Mouse (Mus musculus) hindbrain, postnatal 0 days (tissue): ENCODE results near the gene Hoxb3. TPM values are rescaled to one million over a fixed set of nuclear protein-coding genes. Genes with fewer than 3 reads are reported as not detected.

Source experiments
- ATAC-seq: fragments of 200-750 bp; cut with Nextera tagmentation; 2 replicates; pipeline ENCODE4 v1.8.0; 2017; ENCODE audit warnings: mild to moderate bottlenecking, moderate TSS enrichment, moderate library complexity
- DNase-seq: peaks from one replicate; pipeline ENCODE4 v3.0.0-alpha.2; 2015; ENCODE audit warnings: low spot score
- H3K27ac ChIP-seq: fragments of 300-500 bp; sonication (generic); 2 replicates; pipeline ENCODE4 v1.5.1; 2014; ENCODE audit warnings: mild to moderate bottlenecking
- H3K27me3 ChIP-seq: fragments of 300-500 bp; sonication (generic); 2 replicates; pipeline ENCODE4 v1.6.1; 2014; ENCODE audit warnings: low read length, mixed read lengths; ENCODE audit not compliant: insufficient read depth
- H3K36me3 ChIP-seq: fragments of 300-500 bp; sonication (generic); 2 replicates; pipeline ENCODE4 v1.6.1; 2014; ENCODE audit warnings: low read length, mixed read lengths; ENCODE audit not compliant: insufficient read depth
- H3K4me1 ChIP-seq: fragments of 300-500 bp; sonication (generic); 2 replicates; pipeline ENCODE4 v1.6.1; 2014; ENCODE audit warnings: antibody characterized with exemption, low read length, mixed read lengths; ENCODE audit not compliant: insufficient read depth
- H3K4me2 ChIP-seq: fragments of 300-500 bp; sonication (generic); 2 replicates; pipeline ENCODE4 v1.6.1; 2014; ENCODE audit warnings: low read depth, mild to moderate bottlenecking, low read length, moderate library complexity, mixed read lengths
- H3K4me3 ChIP-seq: fragments of 300-500 bp; sonication (generic); 2 replicates; pipeline ENCODE4 v1.5.1; 2014; ENCODE audit warnings: low read length
- H3K9ac ChIP-seq: fragments of 300-500 bp; sonication (generic); replicated peaks from 2 replicates; pipeline ENCODE4 v1.6.1; 2014; ENCODE audit warnings: mild to moderate bottlenecking, low read length, moderate library complexity, mixed read lengths
- H3K9me3 ChIP-seq: fragments of 300-500 bp; sonication (generic); 2 replicates; pipeline ENCODE4 v1.6.1; 2016; ENCODE audit warnings: low read length, mixed read lengths
- CTCF ChIP-seq: IDR thresholded peaks from 2 replicates; pipeline ENCODE4 v1.5.1; 2016; ENCODE audit warnings: antibody characterized with exemption, control low read depth, low read depth
- WGBS: fragments of 180-500 bp; shearing (Covaris S2); extraction: QIAGEN DNeasy Blood & Tissue Kit; methylation state at CpG from one replicate; pipeline ENCODE4 v1.1.7; 2014; 5-methylcytosine and 5-hydroxymethylcytosine counted together
- polyA plus RNA-seq: library from polyadenylated mRNA; unstranded; fragments of >200 nt; fragmentation: Nextera tagmentation; extraction: Ambion mirVana; gene quantifications from 2 replicates; pipeline ENCODE4 v1.2.1, GENCODE M21; 2015
- total RNA-seq: library from RNA; depleted of rRNA; stranded (reverse); fragments of >200 nt; gene quantifications from 2 replicates; pipeline ENCODE4 v1.2.3, GENCODE M21; 2014

Hoxb3 gene
- total and polyA plus RNA-seq, 2 experiments from 2014 or later: 8.1 to 42.2 TPM

DNA sequence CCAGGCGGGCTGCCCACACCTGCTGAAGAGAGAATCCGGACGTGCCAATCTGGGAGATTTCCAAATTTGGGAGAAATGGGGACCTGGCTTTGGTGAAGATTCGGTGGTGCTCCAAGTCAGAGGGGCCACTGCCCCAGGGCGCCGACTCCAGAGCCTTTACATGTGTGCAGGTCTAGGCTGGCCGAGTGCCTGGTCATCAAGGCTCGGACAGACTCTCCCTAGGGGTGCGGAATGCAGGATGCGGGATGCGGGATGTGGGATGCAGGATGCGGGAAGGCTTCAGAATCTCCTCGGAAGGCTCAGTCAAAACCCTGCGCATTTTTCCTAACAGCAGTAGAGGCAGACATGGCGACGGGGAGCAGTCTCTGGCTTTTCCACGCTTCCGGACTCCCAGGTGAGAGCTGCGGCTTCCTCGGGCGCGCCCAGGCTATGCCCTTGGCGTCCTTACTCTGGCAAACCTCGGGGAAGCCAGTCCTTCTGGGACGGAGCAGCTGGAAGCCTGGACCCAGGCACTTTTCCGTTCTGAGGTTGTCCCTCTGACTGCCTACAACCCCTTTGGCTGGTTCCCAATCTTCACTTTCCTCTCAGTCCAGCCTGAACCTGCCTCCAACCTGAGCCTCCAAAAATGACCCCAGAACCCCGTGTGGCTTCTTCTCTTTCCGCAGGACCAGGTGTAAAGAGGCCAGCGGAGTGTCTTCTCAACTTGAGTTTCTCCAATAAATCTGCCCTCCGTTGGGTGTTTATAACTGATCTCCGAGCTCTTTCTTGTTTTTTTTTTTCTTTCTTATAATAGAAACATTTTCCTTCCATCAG, 43.5 kb upstream of the Hoxb3 start:
- 3% methylated on average over 31 of the region's 31 CpGs for WGBS
- Histone ChIP-seq H3K27ac (no peak overlapping the region), H3K36me3 (no peaks in the 10 kb centered on the region), H3K4me3 (no peak overlapping the region), H3K9ac (no peak overlapping the region), H3K9me3 (no peaks in the 10 kb centered on the region), H3K27me3 (peaks cover 81% of the 10 kb centered on the region), H3K4me1 (no peaks in the 10 kb centered on the region), H3K4me2 (peak overlapping the region; percentile 17; the same call in 1 of the 2 replicates)
- DNase-seq (no peak), ATAC-seq (no peak)
- no peak for TF ChIP-seq CTCF

DNA sequence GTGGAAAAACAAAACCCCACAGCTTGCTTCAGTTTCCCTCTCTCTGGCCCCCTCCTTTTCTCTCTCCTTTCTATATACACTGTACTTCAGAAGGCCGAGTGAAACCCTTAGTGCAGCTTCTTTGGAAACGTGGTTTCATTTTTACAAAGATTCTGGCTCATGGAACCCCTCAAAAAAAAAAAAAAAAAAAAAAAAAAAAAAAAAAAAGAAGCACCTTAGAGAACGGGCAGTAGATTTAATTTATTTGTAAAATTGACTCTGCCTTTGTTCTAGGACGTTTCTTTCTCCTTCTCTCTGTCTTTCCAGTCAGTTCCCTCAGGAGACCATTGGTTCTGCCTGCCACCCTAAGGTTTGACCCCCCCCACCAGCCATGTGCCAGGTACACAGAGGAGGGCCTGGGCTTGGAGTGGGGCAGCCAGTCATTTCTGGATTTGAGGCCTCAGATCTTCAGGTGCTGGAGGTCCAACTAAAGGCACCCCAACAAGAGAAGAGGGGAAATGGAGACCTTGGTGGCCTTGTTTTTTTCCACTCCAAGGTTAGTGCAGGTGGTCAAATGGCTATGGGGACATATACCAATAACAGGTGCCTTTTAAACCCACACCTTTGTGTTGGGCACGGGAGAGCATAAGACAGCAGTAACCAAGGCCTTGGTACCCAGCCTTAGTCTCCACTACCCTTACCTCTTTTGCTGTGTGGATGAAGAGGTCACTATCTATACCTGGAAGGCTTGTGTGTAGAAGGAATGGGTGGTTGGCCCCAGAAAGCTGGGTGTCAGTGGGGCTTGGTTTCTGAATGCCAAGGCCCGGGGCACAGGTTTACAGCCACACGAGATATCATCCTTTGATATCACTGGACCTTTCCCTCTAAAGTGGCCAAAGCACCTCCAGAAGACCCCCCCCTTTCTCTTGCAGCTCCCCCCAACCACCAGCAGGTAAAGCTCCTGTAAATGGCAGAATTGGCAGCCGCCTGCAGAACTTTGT, 42.4 kb upstream of the Hoxb3 start:
- TF ChIP-seq CTCF: no peak
- Histone ChIP-seq H3K9me3 (no peaks in the 10 kb centered on the region), H3K27me3 (peaks cover 78% of the 10 kb centered on the region), H3K9ac (no peak overlapping the region), H3K36me3 (no peaks in the 10 kb centered on the region), H3K27ac (no peak overlapping the region), H3K4me3 (no peak overlapping the region), H3K4me2 (no peak overlapping the region), H3K4me1 (no peaks in the 10 kb centered on the region)
- ATAC-seq (no peak), DNase-seq (no peak)
- 8% methylated on average over 8 of the region's 8 CpGs for WGBS

DNA sequence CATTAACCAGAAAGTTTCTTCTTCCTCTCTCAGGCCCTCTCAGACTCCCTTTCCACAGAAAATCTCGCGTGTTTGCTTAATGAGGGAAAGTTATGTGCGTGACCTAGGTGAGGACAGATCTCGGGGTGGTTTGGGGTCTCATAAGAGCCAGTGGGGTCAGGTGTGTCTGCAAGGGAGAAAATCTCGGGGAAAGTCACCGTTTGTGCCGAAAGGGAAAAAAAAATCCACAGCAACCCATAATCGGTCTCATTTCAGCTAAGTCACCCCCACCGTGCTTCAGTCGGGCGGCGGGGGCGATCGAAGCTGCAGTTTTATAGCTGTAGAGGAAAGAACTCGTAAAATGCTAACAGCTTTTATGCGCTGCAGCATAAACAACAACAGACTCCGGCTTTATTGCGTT, 41.7 kb upstream of the Hoxb3 start:
- WGBS: 6% methylated on average over 18 of the region's 18 CpGs
- Histone ChIP-seq H3K9ac (no peak overlapping the region), H3K4me1 (no peaks in the 10 kb centered on the region), H3K4me2 (no peak overlapping the region), H3K36me3 (no peaks in the 10 kb centered on the region), H3K27ac (no peak overlapping the region), H3K4me3 (no peak overlapping the region), H3K9me3 (no peaks in the 10 kb centered on the region), H3K27me3 (peaks cover 75% of the 10 kb centered on the region)
- TF ChIP-seq CTCF: no peak
- ATAC-seq: no peak
- no peak for DNase-seq

DNA sequence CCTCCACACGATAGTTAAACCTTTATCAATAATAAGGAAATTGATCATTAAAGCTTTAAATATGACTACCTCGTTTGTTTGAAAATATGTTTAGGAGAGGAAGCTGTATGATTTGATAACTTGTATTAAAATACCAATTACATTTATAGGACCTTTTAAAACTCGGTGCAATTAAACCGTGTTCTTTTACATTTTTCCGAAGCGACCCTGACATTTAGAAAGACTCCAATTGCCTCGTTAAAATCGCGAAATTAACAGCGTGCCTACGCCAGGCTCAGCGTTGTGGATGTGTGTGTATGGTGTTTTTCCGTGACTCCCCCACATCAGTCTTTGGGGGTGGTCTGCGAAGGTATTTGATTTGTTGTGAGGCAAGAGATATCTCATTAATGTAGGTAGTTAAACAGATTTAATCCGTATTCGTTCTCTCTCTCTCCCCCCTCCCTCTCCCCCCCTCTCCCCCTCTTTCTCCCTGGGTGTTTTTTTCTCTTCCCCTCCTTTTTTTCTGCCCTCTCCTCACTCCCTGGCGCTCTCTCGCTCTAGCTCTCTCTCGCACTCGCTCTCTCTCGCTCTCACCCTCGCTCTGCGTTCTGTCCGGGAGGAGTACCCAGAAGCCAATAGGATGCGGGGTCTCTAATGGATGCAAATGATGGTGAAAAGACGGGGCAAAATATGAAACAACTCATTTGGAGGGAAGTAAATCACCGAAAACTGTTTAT, 41.1 kb upstream of the Hoxb3 start, which contains the start of gene Hoxb8:
Hoxb8 (plus strand) TSS at position 51 of the 716 bp plus-strand sequence.
- Histone ChIP-seq H3K9ac (no peak within 1 kb of the TSS), H3K27me3 (peaks cover 75% of the 10 kb centered on the region), H3K4me1 (no peaks in the 10 kb centered on the region), H3K4me3 (peak within 1 kb of the TSS; percentile 31), H3K4me2 (no peak within 1 kb of the TSS), H3K36me3 (no peaks in the 10 kb centered on the region), H3K27ac (no peak within 1 kb of the TSS), H3K9me3 (no peaks in the 10 kb centered on the region)
- whole genome bisulfite sequencing: 2% methylated on average over 27 of the region's 27 CpGs
- DNase-seq (no peak), ATAC-seq (0 out of 2 replicates have a peak, but pooled peaks have one; percentile 42)
- no peak for TF ChIP-seq CTCF

DNA sequence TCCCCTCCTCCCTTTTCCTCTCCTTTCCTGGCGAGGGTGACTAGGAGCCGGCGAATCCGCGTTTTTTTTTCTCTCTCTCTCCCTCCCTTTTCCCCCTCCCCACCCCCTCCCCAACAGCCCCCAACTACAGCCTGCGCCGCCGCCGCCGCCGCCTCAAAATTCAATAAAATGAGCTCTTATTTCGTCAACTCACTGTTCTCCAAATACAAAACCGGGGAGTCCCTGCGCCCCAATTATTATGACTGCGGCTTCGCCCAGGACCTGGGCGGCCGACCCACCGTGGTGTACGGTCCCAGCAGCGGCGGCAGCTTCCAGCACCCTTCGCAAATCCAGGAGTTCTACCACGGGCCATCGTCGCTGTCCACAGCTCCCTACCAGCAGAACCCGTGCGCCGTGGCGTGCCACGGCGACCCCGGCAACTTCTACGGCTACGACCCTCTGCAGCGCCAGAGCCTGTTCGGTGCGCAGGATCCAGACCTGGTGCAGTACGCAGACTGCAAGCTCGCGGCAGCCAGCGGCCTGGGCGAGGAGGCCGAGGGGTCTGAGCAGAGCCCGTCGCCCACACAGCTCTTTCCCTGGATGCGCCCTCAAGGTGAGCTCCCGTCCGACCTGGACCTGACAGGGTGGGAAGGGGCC, 40.2 kb upstream of the Hoxb3 start:
- WGBS: under 1% methylated on average over 49 of the region's 49 CpGs
- no peaks in the 10 kb centered on the region for H3K36me3 ChIP-seq
- TF ChIP-seq CTCF: no peak
- H3K27me3 ChIP-seq: peaks cover 84% of the 10 kb centered on the region
- peak overlapping the region; percentile 51 for H3K27ac ChIP-seq
- no peaks in the 10 kb centered on the region for H3K4me1 ChIP-seq
- no peaks in the 10 kb centered on the region for H3K9me3 ChIP-seq
- no peak overlapping the region for H3K9ac ChIP-seq
- H3K4me2 ChIP-seq: peak overlapping the region; percentile 50; the same call in 1 of the 2 replicates
- ATAC-seq (no peak), DNase-seq (no peak)
- H3K4me3 ChIP-seq: peak overlapping the region; percentile 31
